Mouse (Mus musculus) fibroblast of lung, adult 2 months (primary cell): ENCODE results near the gene Nrbf2.

Source experiments
- DNase-seq: peaks from one replicate; pipeline ENCODE4 v3.0.0-alpha.2; 2011; ENCODE audit warnings: low read depth

Nrbf2 gene

DNA sequence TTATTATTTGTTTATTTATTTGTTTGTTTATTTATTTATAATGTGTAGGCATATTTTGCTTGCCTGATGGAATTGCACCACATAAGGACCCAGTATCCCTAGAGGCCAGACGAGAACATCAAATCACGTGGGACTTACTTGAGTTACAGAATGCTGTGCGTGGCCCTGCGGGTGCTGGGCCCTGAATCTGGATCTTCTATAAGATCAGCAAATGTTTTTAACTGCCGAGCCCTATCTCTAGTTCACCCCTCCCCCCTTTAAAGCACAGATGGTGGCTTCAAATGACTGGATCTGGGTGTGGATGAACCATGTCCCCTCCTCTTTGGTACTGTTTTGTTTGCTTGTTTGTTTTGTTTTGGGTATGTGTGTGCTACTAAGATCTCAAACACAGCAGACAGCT lies 10.2 kb upstream of the Nrbf2 start:
- DNase-seq: no peak

GRCm38 (mm10) chr10:67291087-67291486 lies 6.0 kb upstream of the Nrbf2 start:
- no peak for DNase-seq

DNA sequence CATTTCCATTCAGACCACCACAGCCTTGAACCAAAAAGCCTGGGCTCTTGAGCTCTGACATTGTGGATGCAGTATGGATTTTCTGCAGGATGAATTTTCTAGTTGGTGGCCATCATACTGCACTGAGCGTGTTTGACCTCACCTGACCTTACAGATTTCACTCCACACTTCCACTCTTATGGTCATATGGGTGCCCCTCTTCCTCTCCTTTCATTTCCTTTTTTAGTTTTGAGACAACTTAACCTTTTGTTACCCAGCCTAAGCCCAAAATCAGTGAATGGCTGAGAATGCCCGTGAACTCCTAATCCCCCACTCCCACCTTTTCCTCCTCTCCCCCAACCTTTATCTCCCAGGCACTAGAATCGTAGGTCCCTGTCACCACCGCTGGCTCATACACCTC lies 5.5 kb upstream of the Nrbf2 start:
- no peak for DNase-seq

DNA sequence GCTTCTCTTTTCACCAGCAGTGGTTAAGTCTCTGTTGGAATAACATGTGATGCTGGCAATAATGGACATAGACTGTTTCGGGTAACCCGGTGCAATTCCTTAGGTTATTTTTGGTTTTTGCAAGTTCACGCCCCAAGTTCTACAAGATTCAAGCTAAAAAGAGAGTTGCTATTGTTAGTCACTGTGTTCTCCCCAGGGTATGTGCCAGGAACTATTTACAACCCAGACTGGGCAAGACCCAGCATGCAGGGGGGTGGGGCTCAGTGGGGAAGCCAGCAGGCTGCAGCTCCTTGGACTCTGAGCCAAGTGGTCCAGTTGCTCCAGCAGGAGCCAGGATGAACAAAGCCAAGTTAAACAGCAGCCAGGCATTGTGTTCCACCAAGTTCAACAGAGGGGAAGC lies 2.8 kb upstream of the Nrbf2 start:
- peak; percentile 98 for DNase-seq

DNA sequence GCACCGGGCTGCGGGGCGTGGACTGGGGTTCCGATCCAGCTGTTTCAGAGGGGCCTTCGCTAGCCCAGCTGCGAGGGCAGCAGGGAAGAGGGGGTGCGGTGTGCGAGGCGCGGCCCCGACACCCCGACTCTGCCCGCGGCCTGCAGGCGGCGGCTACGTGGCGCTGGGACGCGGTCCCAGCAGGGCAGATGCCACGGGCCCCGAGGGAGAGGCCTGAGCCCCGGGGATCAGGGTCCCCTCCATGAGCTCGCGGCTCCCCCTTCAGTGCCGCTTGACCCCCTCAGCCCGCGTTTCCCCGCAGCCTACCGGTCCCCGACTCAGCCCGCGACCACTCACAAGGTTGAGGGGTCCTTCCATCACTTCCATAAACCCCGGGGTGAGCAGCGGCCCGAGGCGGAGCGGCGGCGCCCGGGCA lies 337 bp downstream of the Nrbf2 start:
- no peak for DNase-seq

GRCm38 (mm10) chr10:67284311-67284710 lies 794 bp downstream of the Nrbf2 start:
- DNase-seq: no peak

DNA sequence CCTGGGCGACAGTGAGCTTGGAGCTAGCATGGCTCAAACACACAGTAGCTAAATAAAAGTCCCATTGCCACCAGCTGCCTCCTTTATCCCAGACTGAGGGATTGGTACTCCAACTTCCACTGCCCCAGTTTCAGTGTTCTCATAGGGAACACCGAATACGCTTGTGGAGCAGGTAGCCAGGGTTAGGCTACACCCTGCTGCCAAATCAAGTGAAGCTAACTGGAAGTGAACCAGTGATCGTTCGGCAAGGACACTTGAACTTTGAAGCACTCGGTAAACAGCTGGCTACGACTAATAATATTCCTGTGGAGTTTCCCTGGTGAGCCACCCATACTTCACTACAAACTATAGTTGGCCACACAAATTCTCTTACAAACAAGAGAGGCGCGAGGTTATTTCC lies 1.6 kb downstream of the Nrbf2 start:
- DNase-seq: no peak

DNA sequence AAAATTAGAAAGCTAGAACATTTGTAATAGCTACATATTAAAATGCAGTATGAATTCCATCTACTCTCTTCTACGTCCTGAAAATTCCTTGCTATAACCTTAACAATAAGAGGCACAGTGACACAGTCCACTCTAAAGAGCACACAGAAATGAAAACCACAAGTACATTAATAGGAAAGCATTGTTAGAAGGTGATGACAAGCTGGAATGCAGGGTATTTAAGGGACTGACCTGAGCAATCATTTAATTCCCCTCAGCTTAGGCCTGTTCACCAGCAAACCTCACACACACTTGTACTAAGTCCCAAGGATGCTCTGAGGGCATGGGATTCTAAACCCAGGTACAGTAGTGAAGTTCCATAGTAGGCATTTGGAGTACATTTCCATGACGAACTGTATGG lies 2.6 kb downstream of the Nrbf2 start:
- no peak for DNase-seq

- DNase-seq: no peak
Observed at GRCm38 (mm10) chr10:67281852-67282251, 3.3 kb downstream of the Nrbf2 start.

- DNase-seq: no peak
Observed at GRCm38 (mm10) chr10:67275916-67276315, 9.2 kb downstream of the Nrbf2 start.

GRCm38 (mm10) chr10:67264852-67265251 lies 20.3 kb downstream of the Nrbf2 start:
- DNase-seq: no peak

GRCm38 (mm10) chr10:67253115-67253514 lies 32.0 kb downstream of the Nrbf2 start:
- no peak for DNase-seq

- no peak for DNase-seq
Observed at GRCm38 (mm10) chr10:67252353-67252752, 32.8 kb downstream of the Nrbf2 start.

- DNase-seq: no peak
Observed at GRCm38 (mm10) chr10:67250846-67251245, 34.3 kb downstream of the Nrbf2 start.

DNA sequence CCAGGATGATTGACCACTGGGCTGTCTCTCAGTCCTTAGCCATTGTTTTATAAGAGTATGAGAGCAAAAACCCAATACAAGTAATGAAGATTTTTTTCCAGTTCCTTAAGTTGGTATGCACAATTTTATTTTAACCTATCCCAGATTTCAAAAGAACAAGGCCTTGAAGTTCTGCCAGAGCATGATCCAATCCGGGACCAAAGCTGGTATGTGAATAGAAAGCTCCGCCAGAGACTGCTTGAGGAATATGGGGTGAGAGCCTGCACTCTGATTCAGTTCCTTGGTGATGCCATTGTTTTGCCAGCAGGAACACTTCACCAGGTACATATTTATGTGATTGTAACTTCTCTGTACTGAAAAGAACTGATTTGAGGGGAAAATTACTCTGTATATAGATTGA lies 35.6 kb downstream of the Nrbf2 start:
- DNase-seq: no peak

GRCm38 (mm10) chr10:67247145-67247544 lies 38.0 kb downstream of the Nrbf2 start:
- no peak for DNase-seq

DNA sequence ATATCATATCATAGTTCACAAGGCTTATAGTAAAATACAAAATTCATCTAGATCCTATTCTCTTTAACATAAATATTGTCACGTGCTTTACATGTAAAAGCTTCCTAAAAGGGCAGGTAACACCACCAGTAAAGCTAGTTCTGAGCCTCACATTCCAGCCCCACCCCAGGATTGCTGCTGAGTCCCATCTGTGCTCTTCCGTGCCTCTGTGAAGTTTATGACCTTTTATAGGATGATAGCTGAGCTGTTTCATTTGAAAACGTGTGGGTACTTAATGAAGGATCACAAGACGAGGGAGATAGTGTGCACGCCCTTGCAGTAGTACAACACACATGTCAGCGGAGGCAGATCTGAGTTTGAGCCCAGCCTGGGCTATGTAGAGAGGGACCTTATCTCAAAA lies 54.7 kb downstream of the Nrbf2 start:
- DNase-seq: no peak

- DNase-seq: no peak
Observed at GRCm38 (mm10) chr10:67226543-67226942, 58.6 kb downstream of the Nrbf2 start.

- peak; percentile 89 for DNase-seq
Observed at GRCm38 (mm10) chr10:67226109-67226508, 59.0 kb downstream of the Nrbf2 start.

DNA sequence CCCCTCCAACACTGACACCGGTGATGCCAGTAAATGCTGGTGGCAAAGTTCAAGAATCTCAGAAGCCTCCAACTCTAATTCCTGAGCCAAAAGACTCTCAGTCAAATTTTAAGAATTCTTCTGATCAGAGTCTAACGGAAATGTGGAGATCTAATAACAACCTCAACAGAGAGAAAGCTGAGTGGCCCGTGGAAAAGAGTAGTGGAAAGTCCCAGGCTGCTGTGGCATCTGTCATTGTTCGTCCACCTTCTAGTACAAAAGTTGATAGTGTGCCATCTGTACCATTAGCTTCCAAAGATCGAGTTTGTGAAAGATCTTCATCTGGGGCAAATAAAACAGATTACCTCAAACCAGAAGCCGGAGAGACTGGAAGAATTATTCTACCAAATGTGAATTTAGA lies 59.6 kb downstream of the Nrbf2 start:
- no peak for DNase-seq

GRCm38 (mm10) chr10:67223942-67224341 lies 61.2 kb downstream of the Nrbf2 start:
- peak; percentile 65 for DNase-seq

DNA sequence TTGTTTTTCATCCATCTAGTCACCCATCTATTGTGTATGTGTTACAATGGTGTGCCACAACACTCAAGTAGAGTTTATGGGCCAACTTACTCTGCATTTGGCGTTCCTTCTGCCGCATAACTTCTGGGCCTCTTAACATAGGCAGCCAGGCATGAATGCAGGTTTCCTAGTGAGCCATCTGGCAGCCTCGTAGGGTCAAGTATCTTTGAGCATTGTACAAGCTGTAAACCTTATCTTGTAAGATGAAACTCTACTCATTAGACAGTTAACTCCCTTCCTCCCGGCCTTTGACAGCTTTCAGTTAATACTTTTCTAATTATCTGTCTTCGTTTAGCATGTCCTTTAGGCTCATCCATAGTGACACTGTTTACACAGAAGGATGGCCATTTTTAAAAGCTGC lies 63.8 kb downstream of the Nrbf2 start:
- no peak for DNase-seq

DNA sequence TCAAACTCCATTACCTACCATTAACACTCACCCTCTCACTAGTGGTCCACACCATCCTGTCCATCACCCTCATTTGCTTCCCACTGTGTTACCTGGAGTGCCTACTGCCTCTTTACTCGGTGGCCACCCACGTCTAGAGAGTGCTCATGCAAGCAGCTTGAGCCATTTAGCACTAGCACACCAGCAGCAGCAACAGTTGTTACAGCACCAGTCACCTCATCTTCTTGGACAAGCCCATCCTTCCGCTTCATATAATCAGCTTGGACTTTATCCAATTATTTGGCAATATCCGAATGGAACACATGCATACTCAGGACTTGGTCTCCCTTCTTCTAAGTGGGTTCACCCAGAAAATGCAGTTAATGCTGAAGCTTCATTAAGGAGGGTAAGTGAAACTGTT lies 64.9 kb downstream of the Nrbf2 start:
- no peak for DNase-seq

- DNase-seq: no peak
Observed at GRCm38 (mm10) chr10:67218873-67219565, 66.1 kb downstream of the Nrbf2 start.

DNA sequence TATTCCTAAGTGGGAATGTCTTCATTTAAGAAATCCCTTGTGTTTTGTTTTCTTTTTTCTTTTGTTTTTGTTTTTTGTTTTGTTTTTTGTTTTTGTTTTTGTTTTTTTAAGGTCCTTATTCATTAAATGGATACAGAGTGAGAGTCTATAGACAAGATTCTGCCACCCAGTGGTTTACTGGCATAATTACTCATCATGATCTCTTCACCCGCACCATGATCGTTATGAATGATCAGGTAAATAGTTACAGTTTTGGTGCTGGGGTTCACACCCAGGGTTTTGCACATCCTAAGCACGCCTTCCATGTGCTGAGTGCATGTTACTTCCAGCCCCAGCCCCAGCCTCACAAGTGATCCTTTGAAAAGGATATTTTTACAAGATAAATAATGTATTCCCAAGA lies 68.2 kb downstream of the Nrbf2 start:
- DNase-seq: no peak
